Mouse (Mus musculus) liver, adult (tissue): ENCODE data around the gene Arhgap35.

Experiments used
- GATA4 ChIP-seq: IDR thresholded peaks from 2 replicates; pipeline ENCODE4 v1.6.1; 2014; ENCODE audit warnings: mild to moderate bottlenecking, low read length; ENCODE audit not compliant: insufficient replicate concordance

Gene Arhgap35

GRCm38 (mm10) chr7:16613461-16614170, 1.2 kb downstream of the Arhgap35 start:
- TF ChIP-seq GATA4: no peak

- TF ChIP-seq GATA4: no peak
Measured at GRCm38 (mm10) chr7:16610345-16610744, 4.4 kb downstream of the Arhgap35 start.

- TF ChIP-seq GATA4: no peak
Measured at GRCm38 (mm10) chr7:16608961-16609360, 5.8 kb downstream of the Arhgap35 start.

GRCm38 (mm10) chr7:16608046-16608445, 6.7 kb downstream of the Arhgap35 start:
- no peak for TF ChIP-seq GATA4

GRCm38 (mm10) chr7:16604141-16604540, 10.7 kb downstream of the Arhgap35 start:
- no peak for TF ChIP-seq GATA4

GRCm38 (mm10) chr7:16601683-16602102, 13.1 kb downstream of the Arhgap35 start:
- no peak for TF ChIP-seq GATA4

GRCm38 (mm10) chr7:16599006-16599405, 15.8 kb downstream of the Arhgap35 start:
- TF ChIP-seq GATA4: no peak

GRCm38 (mm10) chr7:16591292-16591691, 23.5 kb downstream of the Arhgap35 start:
- no peak for TF ChIP-seq GATA4

- TF ChIP-seq GATA4: no peak
Measured at GRCm38 (mm10) chr7:16587649-16588048, 27.1 kb downstream of the Arhgap35 start.

GRCm38 (mm10) chr7:16584384-16584783, 30.4 kb downstream of the Arhgap35 start:
- TF ChIP-seq GATA4: no peak

- TF ChIP-seq GATA4: no peak
Measured at GRCm38 (mm10) chr7:16583775-16584174, 31.0 kb downstream of the Arhgap35 start.

GRCm38 (mm10) chr7:16582299-16582698, 32.5 kb downstream of the Arhgap35 start:
- TF ChIP-seq GATA4: peak; percentile 62

GRCm38 (mm10) chr7:16581276-16582100, 33.3 kb downstream of the Arhgap35 start:
- TF ChIP-seq GATA4: no peak

GRCm38 (mm10) chr7:16576719-16577118, 38.1 kb downstream of the Arhgap35 start:
- no peak for TF ChIP-seq GATA4

- TF ChIP-seq GATA4: no peak
Measured at GRCm38 (mm10) chr7:16571191-16571590, 43.6 kb downstream of the Arhgap35 start.

- TF ChIP-seq GATA4: no peak
Measured at GRCm38 (mm10) chr7:16570737-16571136, 44.1 kb downstream of the Arhgap35 start.
